Mouse (Mus musculus): ENCODE data around the gene Cyth4.

- TF ChIP-seq CTCF (IDR thresholded peaks at IDR 0.05; ENCODE audit: low read depth) (no peak), EP300 (IDR thresholded peaks at IDR 0.05; ENCODE audit: low read depth) (no peak)
These were observed 24.6 kb upstream of the Cyth4 start for GRCm38 (mm10) chr15:78572270-78572600.

Data from heart, postnatal 0 days (tissue).